Mouse (Mus musculus) small intestine, adult 2 months (tissue): ENCODE measurements around the gene Adam19.

Experiments
- CTCF ChIP-seq: fragments of 200-500 bp; IDR thresholded peaks from 2 replicates; pipeline ENCODE4 v1.5.1; 2012; ENCODE audit warnings: low read depth, mild to moderate bottlenecking, control low read depth, inconsistent platforms, low read length, moderate library complexity, mixed read lengths; ENCODE audit not compliant: insufficient replicate concordance, insufficient read length; ENCODE audit errors: extremely low read depth
- POLR2A ChIP-seq: fragments of 200-500 bp; IDR thresholded peaks from 2 replicates; pipeline ENCODE4 v1.6.1; 2012; ENCODE audit warnings: low read depth, mild to moderate bottlenecking, control low read depth, inconsistent platforms, low read length, moderate library complexity

DNA sequence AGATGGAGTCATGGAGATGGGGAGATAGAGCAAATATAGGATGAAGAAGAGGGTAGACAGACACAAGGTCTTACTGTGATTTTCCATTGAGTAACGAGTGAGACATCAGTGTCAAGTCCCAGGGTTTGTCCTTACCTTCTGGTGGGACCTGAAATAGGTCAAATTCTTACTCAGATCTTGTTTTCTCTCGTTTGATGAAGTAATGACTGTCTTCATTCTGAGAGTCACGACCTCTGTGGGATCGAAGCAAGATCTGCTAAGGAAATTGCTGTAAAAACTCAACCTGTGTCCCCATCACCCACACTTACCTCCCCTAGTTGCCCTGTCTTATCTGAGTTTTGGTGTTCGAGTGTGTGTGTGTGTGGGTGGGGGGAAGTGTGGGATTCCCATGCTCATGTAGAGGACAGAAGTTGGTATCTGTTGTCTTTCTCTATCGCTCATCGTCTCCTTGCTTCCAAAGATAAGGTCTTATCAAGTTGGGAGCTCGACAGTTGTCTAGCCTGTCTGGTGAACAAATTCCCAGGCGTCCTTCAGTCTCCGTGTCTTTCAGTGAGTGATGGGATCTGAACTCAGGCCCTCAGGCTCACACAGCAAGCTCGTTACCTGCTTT is 28.1 kb downstream of the Adam19 start:
- TF ChIP-seq CTCF, result no peak
- TF ChIP-seq POLR2A, result no peak
